Mouse (Mus musculus) bone marrow, adult 2 months (tissue): ENCODE data around the gene Larp1.

Experiments used
- CTCF ChIP-seq: fragments of 200-500 bp; IDR thresholded peaks from 2 replicates; pipeline ENCODE4 v1.5.1; 2011; ENCODE audit warnings: low read length, control low read depth; ENCODE audit not compliant: control insufficient read depth, insufficient read depth
- POLR2A ChIP-seq: fragments of 200-500 bp; IDR thresholded peaks from 2 replicates; pipeline ENCODE4 v1.6.1; 2011; ENCODE audit warnings: low read depth, mild to moderate bottlenecking, control low read depth, low read length, borderline replicate concordance; ENCODE audit not compliant: control insufficient read depth

- TF ChIP-seq CTCF, result no peak
- no peak for TF ChIP-seq POLR2A
These were observed 6.5 kb downstream of the Larp1 start for GRCm38 (mm10) chr11:58015339-58015738.
